Mouse (Mus musculus) MEL (cell line): Measurements from ENCODE around the gene Cacna1i. TPM values are rescaled to one million over a fixed set of nuclear protein-coding genes. Genes with fewer than 3 reads are reported as not detected.

Experiments used
- DNase-seq: peaks from one replicate; pipeline ENCODE4 v3.0.0; 2011; ENCODE audit warnings: low read depth, low spot score
- H3K27ac ChIP-seq: 2 replicates; pipeline ENCODE4 v1.5.1; 2012; ENCODE audit warnings: low read depth, mild to moderate bottlenecking, control low read depth, low read length, moderate library complexity; ENCODE audit not compliant: control insufficient read depth
- H3K27me3 ChIP-seq, 2 experiments: fragments of 150-350 bp in 1 of 2; sonication (generic) in 1 of 2; 2 replicates each; pipeline ENCODE4 v1.6.1; 2012; ENCODE audit warnings: low read length in 2 of 2, mild to moderate bottlenecking in 2 of 2, improper control_type of control experiment in 1 of 2, moderate library complexity in 1 of 2; ENCODE audit not compliant: insufficient read depth in 2 of 2, control insufficient read depth in 1 of 2
- H3K36me3 ChIP-seq, 2 experiments: 2 replicates each; pipeline ENCODE4 v1.6.1; 2012 to 2014; ENCODE audit warnings: low read length in 2 of 2, improper control_type of control experiment in 1 of 2, inconsistent platforms in 1 of 2, mild to moderate bottlenecking in 1 of 2; ENCODE audit not compliant: insufficient read depth in 2 of 2, control insufficient read depth in 1 of 2
- H3K4me1 ChIP-seq, 2 experiments: fragments of 150-350 bp in 1 of 2; sonication (generic) in 1 of 2; 2 replicates each; pipeline ENCODE4 v1.6.1; 2012; ENCODE audit warnings: low read length in 2 of 2, improper control_type of control experiment in 1 of 2, mild to moderate bottlenecking in 1 of 2; ENCODE audit not compliant: insufficient read depth in 2 of 2, control insufficient read depth in 1 of 2
- H3K4me3 ChIP-seq, 2 experiments: fragments of 150-350 bp in 1 of 2; sonication (generic) in 1 of 2; 2 replicates each; pipeline ENCODE4 v1.5.1; 2012; ENCODE audit warnings: low read depth in 2 of 2, low read length in 2 of 2, mild to moderate bottlenecking in 2 of 2, moderate library complexity in 2 of 2, control low read depth in 1 of 2, improper control_type of control experiment in 1 of 2; ENCODE audit not compliant: control insufficient read depth in 1 of 2, insufficient read depth in 1 of 2
- H3K79me2 ChIP-seq: 2 replicates; pipeline ENCODE4 v1.6.1; 2012; ENCODE audit warnings: mild to moderate bottlenecking, low read length, moderate library complexity; ENCODE audit not compliant: control insufficient read depth, poor library complexity, insufficient read depth
- H3K9ac ChIP-seq: 2 replicates; pipeline ENCODE4 v1.6.1; 2012; ENCODE audit warnings: low read depth, mild to moderate bottlenecking, control low read depth, low read length, moderate library complexity; ENCODE audit not compliant: control insufficient read depth, poor library complexity, severe bottlenecking
- H3K9me3 ChIP-seq: fragments of 150-350 bp; sonication (generic); replicated peaks from 2 replicates; pipeline ENCODE4 v1.6.1; 2012; ENCODE audit warnings: mild to moderate bottlenecking, low read length, improper control_type of control experiment, moderate library complexity; ENCODE audit not compliant: insufficient read depth
- BHLHE40 ChIP-seq: IDR thresholded peaks from 2 replicates; pipeline ENCODE4 v1.6.1; 2012; ENCODE audit warnings: low read depth, mild to moderate bottlenecking, inconsistent platforms, low read length, improper control_type of control experiment, borderline replicate concordance
- CHD1 ChIP-seq: IDR thresholded peaks from 2 replicates; pipeline ENCODE4 v1.6.1; 2012; ENCODE audit warnings: low read depth, mild to moderate bottlenecking, inconsistent platforms, low read length, improper control_type of control experiment
- E2F4 ChIP-seq: IDR thresholded peaks from 2 replicates; pipeline ENCODE4 v1.6.1; 2011; ENCODE audit warnings: low read depth, low read length, improper control_type of control experiment, borderline replicate concordance
- ELF1 ChIP-seq: IDR thresholded peaks from 2 replicates; pipeline ENCODE4 v1.6.1; 2014; ENCODE audit warnings: low read depth, mild to moderate bottlenecking, inconsistent platforms, low read length, improper control_type of control experiment, moderate library complexity
- EP300 ChIP-seq, 2 experiments: IDR thresholded peaks; 2 replicates each; pipeline ENCODE4 v1.6.1; 2011; ENCODE audit warnings: improper control_type of control experiment in 2 of 2, low read length in 2 of 2, low read depth in 1 of 2, mild to moderate bottlenecking in 1 of 2
- ETS1 ChIP-seq: IDR thresholded peaks from 2 replicates; pipeline ENCODE4 v1.6.1; 2012; ENCODE audit warnings: low read depth, mild to moderate bottlenecking, inconsistent platforms, low read length, improper control_type of control experiment, moderate library complexity
- GABPA ChIP-seq: IDR thresholded peaks from 2 replicates; pipeline ENCODE4 v1.6.1; 2012; ENCODE audit warnings: low read depth, mild to moderate bottlenecking, inconsistent platforms, low read length, improper control_type of control experiment, moderate library complexity
- GATA1 ChIP-seq: IDR thresholded peaks from 2 replicates; pipeline ENCODE4 v1.6.1; 2011; ENCODE audit warnings: low read depth, low read length, improper control_type of control experiment
- HCFC1 ChIP-seq: IDR thresholded peaks from 2 replicates; pipeline ENCODE4 v1.6.1; 2012; ENCODE audit warnings: low read depth, mild to moderate bottlenecking, inconsistent platforms, low read length, improper control_type of control experiment, moderate library complexity
- JUND ChIP-seq: IDR thresholded peaks from 2 replicates; pipeline ENCODE4 v1.6.1; 2011; ENCODE audit warnings: low read depth, mild to moderate bottlenecking, improper control_type of control experiment, low read length
- KAT2A ChIP-seq: conservative IDR thresholded peaks from 2 replicates; pipeline ENCODE4 v1.6.1; 2012; ENCODE audit warnings: low read depth, low read length, improper control_type of control experiment, inconsistent platforms
- MAFK ChIP-seq: IDR thresholded peaks from 2 replicates; pipeline ENCODE4 v1.6.1; 2011; ENCODE audit warnings: low read depth, mild to moderate bottlenecking, low read length, improper control_type of control experiment, borderline replicate concordance
- MAX ChIP-seq: IDR thresholded peaks from 2 replicates; pipeline ENCODE4 v1.6.1; 2011; ENCODE audit warnings: low read length, improper control_type of control experiment
- MXI1 ChIP-seq: IDR thresholded peaks from 2 replicates; pipeline ENCODE4 v1.6.1; 2011; ENCODE audit warnings: mild to moderate bottlenecking, low read depth, low read length, improper control_type of control experiment
- MYB ChIP-seq: IDR thresholded peaks from 2 replicates; pipeline ENCODE4 v1.6.1; 2011; ENCODE audit warnings: mild to moderate bottlenecking, low read depth, low read length, improper control_type of control experiment
- NRF1 ChIP-seq: IDR thresholded peaks from 2 replicates; pipeline ENCODE4 v1.6.1; 2014; ENCODE audit warnings: low read depth, mild to moderate bottlenecking, inconsistent platforms, low read length, improper control_type of control experiment, moderate library complexity; ENCODE audit not compliant: poor library complexity, insufficient read depth, severe bottlenecking
- POLR2AphosphoS5 ChIP-seq: IDR thresholded peaks from 2 replicates; pipeline ENCODE4 v1.6.1; 2012; ENCODE audit warnings: low read depth, borderline replicate concordance, mild to moderate bottlenecking, inconsistent platforms, low read length, moderate library complexity, mixed read lengths
- RAD21 ChIP-seq: IDR thresholded peaks from 2 replicates; pipeline ENCODE4 v1.6.1; 2011; ENCODE audit warnings: mild to moderate bottlenecking, low read depth, low read length, improper control_type of control experiment
- SMC3 ChIP-seq: IDR thresholded peaks from 2 replicates; pipeline ENCODE4 v1.6.1; 2011; ENCODE audit warnings: low read depth, low read length, improper control_type of control experiment
- TCF12 ChIP-seq: IDR thresholded peaks from 2 replicates; pipeline ENCODE4 v1.6.1; 2014; ENCODE audit warnings: low read depth, mild to moderate bottlenecking, inconsistent platforms, low read length, improper control_type of control experiment, moderate library complexity
- USF1 ChIP-seq: IDR thresholded peaks from 2 replicates; pipeline ENCODE4 v1.6.1; 2014; ENCODE audit warnings: low read depth, mild to moderate bottlenecking, inconsistent platforms, low read length, improper control_type of control experiment, moderate library complexity
- ZNF384 ChIP-seq: IDR thresholded peaks from 2 replicates; pipeline ENCODE4 v1.6.1; 2012; ENCODE audit warnings: low read depth, mild to moderate bottlenecking, inconsistent platforms, low read length, improper control_type of control experiment
- polyA plus RNA-seq, 2 experiments: library from polyadenylated mRNA; stranded (reverse) in 1 of 2; unstranded in 1 of 2; fragments of >175 nt in 1 of 2; fragments of >200 nt in 1 of 2; gene quantifications; 2 replicates each; pipeline versions ENCODE4 v1.2.1 to v1.2.4; 2012; ENCODE audit warnings: low replicate concordance in 2 of 2, low read depth in 1 of 2; ENCODE audit not compliant: insufficient read length in 2 of 2, insufficient read depth in 1 of 2, missing spikeins in 1 of 2
- total RNA-seq: library from RNA; depleted of rRNA; stranded (reverse); fragments of 300-350 nt; gene quantifications from 2 replicates; pipeline ENCODE4 v1.2.3, GENCODE M21; 2012

Cacna1i gene
- total and polyA plus RNA-seq, 3 experiments = not detected

GRCm38 (mm10) chr15:80325756-80326155 is 38.7 kb downstream of the Cacna1i start:
- Histone ChIP-seq H3K9ac (no peak overlapping the region), H3K4me1 (no peaks in the 10 kb centered on the region), H3K27me3 (no peaks in the 10 kb centered on the region; a peak in 2 of 4 replicates), H3K79me2 (no peaks in the 10 kb centered on the region), H3K36me3 (no peaks in the 10 kb centered on the region), H3K9me3 (no peaks in the 10 kb centered on the region), H3K27ac (no peak overlapping the region), H3K4me3 (no peak overlapping the region)
- DNase-seq = no peak
- no peak for TF ChIP-seq MAFK
- no peak for TF ChIP-seq E2F4
- no peak for TF ChIP-seq HCFC1

GRCm38 (mm10) chr15:80326947-80327346 is 39.9 kb downstream of the Cacna1i start:
- Histone ChIP-seq H3K9me3 (no peaks in the 10 kb centered on the region), H3K27ac (no peak overlapping the region), H3K4me1 (no peaks in the 10 kb centered on the region), H3K36me3 (no peaks in the 10 kb centered on the region), H3K9ac (no peak overlapping the region), H3K4me3 (no peak overlapping the region), H3K79me2 (no peaks in the 10 kb centered on the region), H3K27me3 (peaks cover 0 to 3% of the 10 kb centered on the region in 2 experiments; a peak in 2 of 4 replicates)
- TF ChIP-seq MAX = no peak
- no peak for TF ChIP-seq TCF12
- TF ChIP-seq EP300 (IDR thresholded peaks at IDR 0.05; ENCODE audit: low read depth in 1 of 2, low read length in 2 of 2) = no peak
- TF ChIP-seq BHLHE40 = no peak
- no peak for TF ChIP-seq ZNF384
- no peak for TF ChIP-seq RAD21
- TF ChIP-seq JUND = no peak
- TF ChIP-seq MYB = no peak
- TF ChIP-seq MXI1 = no peak
- TF ChIP-seq GATA1 = no peak
- TF ChIP-seq USF1 = no peak
- no peak for TF ChIP-seq ELF1
- TF ChIP-seq CHD1 = no peak
- TF ChIP-seq KAT2A = no peak
- no peak for TF ChIP-seq POLR2AphosphoS5
- no peak for TF ChIP-seq ETS1
- TF ChIP-seq HCFC1 = no peak
- no peak for TF ChIP-seq SMC3
- TF ChIP-seq NRF1 = no peak
- TF ChIP-seq GABPA = no peak
- DNase-seq = no peak
